Mouse (Mus musculus) erythroblast, embryonic 14.5 days (primary cell): ENCODE measurements at regions not wholly inside any gene's neighbourhood (a gene's known extent, or its start where the extent isn't known, plus 50 kb on each side); places are given as distances from the start of the nearest gene placed in this dataset.

Experiments used
- H3K27me3 ChIP-seq: 2 replicates; pipeline ENCODE4 v1.6.1; 2012; ENCODE audit warnings: inconsistent platforms; ENCODE audit not compliant: control insufficient read depth
- H3K36me3 ChIP-seq: 2 replicates; pipeline ENCODE4 v1.6.1; 2012; ENCODE audit warnings: mild to moderate bottlenecking, inconsistent platforms; ENCODE audit not compliant: control insufficient read depth
- H3K4me1 ChIP-seq: 2 replicates; pipeline ENCODE4 v1.6.1; 2012; ENCODE audit warnings: inconsistent platforms; ENCODE audit not compliant: control insufficient read depth
- H3K4me3 ChIP-seq: replicated peaks from 2 replicates; pipeline ENCODE3; 2012; ENCODE audit warnings: moderate library complexity, mild to moderate bottlenecking, inconsistent platforms
- H3K9me3 ChIP-seq: 2 replicates; pipeline ENCODE4 v1.6.1; 2012; ENCODE audit warnings: low read length, inconsistent platforms, mixed read lengths; ENCODE audit not compliant: control insufficient read depth
- GATA1 ChIP-seq: IDR thresholded peaks from 2 replicates; pipeline ENCODE4 v1.6.1; 2012; ENCODE audit warnings: low read length, inconsistent platforms, mixed read lengths
- TAL1 ChIP-seq: IDR thresholded peaks from 3 replicates; pipeline ENCODE4 v1.6.1; 2012; ENCODE audit warnings: low read length, inconsistent platforms, mixed read lengths

GRCm38 (mm10) chr1:77074926-77075885 is 439.7 kb downstream of the Epha4 start:
- H3K27me3 ChIP-seq: no peaks in the 10 kb centered on the region
- no peaks in the 10 kb centered on the region for H3K4me1 ChIP-seq
- H3K36me3 ChIP-seq: no peaks in the 10 kb centered on the region
- H3K4me3 ChIP-seq: no peak overlapping the region
- TF ChIP-seq GATA1 (no peak), TAL1 (no peak)
- H3K9me3 ChIP-seq: no peaks in the 10 kb centered on the region

- H3K36me3 ChIP-seq: no peaks in the 10 kb centered on the region
- H3K27me3 ChIP-seq: no peaks in the 10 kb centered on the region
- H3K4me1 ChIP-seq: no peaks in the 10 kb centered on the region
- TF ChIP-seq GATA1 (no peak), TAL1 (no peak)
- H3K9me3 ChIP-seq: no peaks in the 10 kb centered on the region
- H3K4me3 ChIP-seq: no peak overlapping the region
These were observed 434.1 kb downstream of the Epha4 start for GRCm38 (mm10) chr1:77080767-77081166.

- TF ChIP-seq TAL1 (no peak), GATA1 (no peak)
- H3K27me3 ChIP-seq: no peaks in the 10 kb centered on the region
These were observed 433.2 kb downstream of the Epha4 start for GRCm38 (mm10) chr1:77081660-77082059.

GRCm38 (mm10) chr1:77082410-77082809 is 432.5 kb downstream of the Epha4 start:
- Histone ChIP-seq H3K4me1 (no peaks in the 10 kb centered on the region), H3K4me3 (no peak overlapping the region), H3K9me3 (no peaks in the 10 kb centered on the region), H3K36me3 (no peaks in the 10 kb centered on the region), H3K27me3 (no peaks in the 10 kb centered on the region)
- TF ChIP-seq GATA1 (no peak), TAL1 (no peak)

More at GRCm38 (mm10) chr1:77081660-77082059, 433.2 kb downstream of the Epha4 start:
- Histone ChIP-seq H3K4me1 (no peaks in the 10 kb centered on the region), H3K4me3 (no peak overlapping the region), H3K9me3 (no peaks in the 10 kb centered on the region), H3K36me3 (no peaks in the 10 kb centered on the region)

- Histone ChIP-seq H3K36me3 (no peaks in the 10 kb centered on the region), H3K4me3 (no peak overlapping the region), H3K9me3 (no peaks in the 10 kb centered on the region), H3K27me3 (no peaks in the 10 kb centered on the region), H3K4me1 (no peaks in the 10 kb centered on the region)
- TF ChIP-seq GATA1: no peak
These were observed 421.3 kb downstream of the Epha4 start for GRCm38 (mm10) chr1:77093551-77093950.

GRCm38 (mm10) chr1:77101726-77102272 is 413.1 kb downstream of the Epha4 start:
- no peak overlapping the region for H3K4me3 ChIP-seq

GRCm38 (mm10) chr1:77102421-77103133 is 412.3 kb downstream of the Epha4 start:
- no peaks in the 10 kb centered on the region for H3K4me1 ChIP-seq
- no peaks in the 10 kb centered on the region for H3K36me3 ChIP-seq
- H3K4me3 ChIP-seq: no peak overlapping the region
- H3K9me3 ChIP-seq: no peaks in the 10 kb centered on the region
- TF ChIP-seq GATA1 (no peak), TAL1 (no peak)
- no peaks in the 10 kb centered on the region for H3K27me3 ChIP-seq

More at GRCm38 (mm10) chr1:77101726-77102272, 413.1 kb downstream of the Epha4 start:
- no peaks in the 10 kb centered on the region for H3K4me1 ChIP-seq
- no peaks in the 10 kb centered on the region for H3K9me3 ChIP-seq
- H3K27me3 ChIP-seq: no peaks in the 10 kb centered on the region
- H3K36me3 ChIP-seq: no peaks in the 10 kb centered on the region
- TF ChIP-seq TAL1 (no peak), GATA1 (no peak)

GRCm38 (mm10) chr1:77109861-77110785 is 404.8 kb downstream of the Epha4 start:
- TF ChIP-seq TAL1 (no peak), GATA1 (no peak)
- no peaks in the 10 kb centered on the region for H3K36me3 ChIP-seq
- H3K4me1 ChIP-seq: no peaks in the 10 kb centered on the region
- no peaks in the 10 kb centered on the region for H3K27me3 ChIP-seq
- H3K4me3 ChIP-seq: no peak overlapping the region
- H3K9me3 ChIP-seq: no peaks in the 10 kb centered on the region
